Mouse (Mus musculus) cortical plate, adult 2 months (tissue): Measurements from ENCODE around the gene Nudc.
A peak's percentile ranks its signal among the peaks of the same experiment; 100 is the strongest.

Experiments
- CTCF ChIP-seq: fragments of 200-500 bp; IDR thresholded peaks from 2 replicates; pipeline ENCODE4 v1.5.1; 2011; ENCODE audit warnings: mild to moderate bottlenecking, control low read depth, low read length; ENCODE audit not compliant: insufficient read depth; ENCODE audit errors: extremely low read depth
- POLR2A ChIP-seq: fragments of 200-500 bp; IDR thresholded peaks from 2 replicates; pipeline ENCODE4 v1.6.1; 2011; ENCODE audit warnings: mild to moderate bottlenecking, low read length, control low read depth; ENCODE audit not compliant: insufficient read depth; ENCODE audit errors: extremely low read depth

GRCm38 (mm10) chr4:133584059-133584951 lies 38.5 kb upstream of the Nudc start, which contains the start of gene Gpn2:
- TF ChIP-seq CTCF, result no peak
- peak; percentile 91 for TF ChIP-seq POLR2A
